Mouse (Mus musculus) heart, embryonic 12.5 days (tissue): ENCODE measurements at regions not wholly inside any gene's neighbourhood (a gene's known extent, or its start where the extent isn't known, plus 50 kb on each side); places are given as distances from the start of the nearest gene placed in this dataset.
A peak's percentile ranks its signal among the peaks of the same experiment; 100 is the strongest.

ENCODE experiments used
- ATAC-seq: fragments of 200-750 bp; cut with Nextera tagmentation; 2 replicates; pipeline ENCODE4 v1.8.0; 2017; ENCODE audit warnings: moderate TSS enrichment, moderate library complexity; ENCODE audit not compliant: insufficient number of reproducible peaks, low FRiP score
- H3K27ac ChIP-seq: fragments of 300-500 bp; sonication (generic); 2 replicates; pipeline ENCODE4 v1.5.1; 2016; ENCODE audit warnings: mild to moderate bottlenecking, moderate library complexity; ENCODE audit not compliant: poor library complexity, severe bottlenecking
- H3K27me3 ChIP-seq: fragments of 300-500 bp; sonication (generic); replicated peaks from 2 replicates; pipeline ENCODE4 v1.6.1; 2016; ENCODE audit warnings: mild to moderate bottlenecking, moderate library complexity
- H3K36me3 ChIP-seq: fragments of 300-500 bp; sonication (generic); 2 replicates; pipeline ENCODE4 v1.6.1; 2016; ENCODE audit warnings: mild to moderate bottlenecking, moderate library complexity
- H3K4me1 ChIP-seq: fragments of 300-500 bp; sonication (generic); replicated peaks from 2 replicates; pipeline ENCODE4 v1.6.1; 2016; ENCODE audit warnings: mild to moderate bottlenecking
- H3K4me2 ChIP-seq: fragments of 300-500 bp; sonication (generic); 2 replicates; pipeline ENCODE4 v1.6.1; 2016; ENCODE audit warnings: mild to moderate bottlenecking, moderate library complexity
- H3K4me3 ChIP-seq: fragments of 300-500 bp; sonication (generic); 2 replicates; pipeline ENCODE4 v1.5.1; 2016; ENCODE audit warnings: mild to moderate bottlenecking
- H3K9ac ChIP-seq: fragments of 300-500 bp; sonication (generic); 2 replicates; pipeline ENCODE4 v1.6.1; 2016; ENCODE audit warnings: mild to moderate bottlenecking, moderate library complexity
- H3K9me3 ChIP-seq: fragments of 300-500 bp; sonication (generic); replicated peaks from 2 replicates; pipeline ENCODE4 v1.6.1; 2016; ENCODE audit warnings: mild to moderate bottlenecking, moderate library complexity
- WGBS: fragments of 180-500 bp; shearing (Covaris S2); methylation state at CpG from one replicate; pipeline ENCODE4 v1.1.7; 2016; 5-methylcytosine and 5-hydroxymethylcytosine counted together

GRCm38 (mm10) chr7:67429008-67429873, 56.6 kb upstream of the Mef2a start:
- Histone ChIP-seq H3K9ac (no peak overlapping the region), H3K4me3 (no peak overlapping the region), H3K4me1 (peaks cover 15% of the 10 kb centered on the region), H3K9me3 (no peaks in the 10 kb centered on the region), H3K36me3 (no peaks in the 10 kb centered on the region), H3K4me2 (no peak overlapping the region), H3K27me3 (no peaks in the 10 kb centered on the region), H3K27ac (no peak overlapping the region)
- ATAC-seq: no peak
- WGBS: 89% methylated on average over 28 of the region's 28 CpGs

- H3K9me3 ChIP-seq: no peaks in the 10 kb centered on the region
- H3K4me3 ChIP-seq: no peak overlapping the region
- no peaks in the 10 kb centered on the region for H3K27me3 ChIP-seq
- H3K4me2 ChIP-seq: no peak overlapping the region
- no peak overlapping the region for H3K9ac ChIP-seq
- no peak overlapping the region for H3K27ac ChIP-seq
- no peak for ATAC-seq
- H3K36me3 ChIP-seq: no peaks in the 10 kb centered on the region
- WGBS: 85% methylated on average over 3 of the region's 3 CpGs
- H3K4me1 ChIP-seq: peaks cover 15% of the 10 kb centered on the region
Observed at GRCm38 (mm10) chr7:67428388-67428787, 55.7 kb upstream of the Mef2a start.

GRCm38 (mm10) chr7:67426076-67426475, 53.4 kb upstream of the Mef2a start:
- Histone ChIP-seq H3K4me3 (no peak overlapping the region), H3K27me3 (no peaks in the 10 kb centered on the region), H3K4me1 (peaks cover 30% of the 10 kb centered on the region), H3K27ac (no peak overlapping the region), H3K9me3 (no peaks in the 10 kb centered on the region), H3K4me2 (no peak overlapping the region), H3K9ac (no peak overlapping the region), H3K36me3 (no peaks in the 10 kb centered on the region)
- no peak for ATAC-seq

GRCm38 (mm10) chr7:67425581-67425980, 52.9 kb upstream of the Mef2a start:
- H3K27me3 ChIP-seq: no peaks in the 10 kb centered on the region
- no peaks in the 10 kb centered on the region for H3K36me3 ChIP-seq
- ATAC-seq: no peak
- no peak overlapping the region for H3K4me2 ChIP-seq
- H3K9me3 ChIP-seq: no peaks in the 10 kb centered on the region
- no peak overlapping the region for H3K9ac ChIP-seq
- peak overlapping the region; percentile 46 for H3K27ac ChIP-seq
- H3K4me3 ChIP-seq: no peak overlapping the region
- H3K4me1 ChIP-seq: peaks cover 33% of the 10 kb centered on the region
- WGBS: 46% methylated on average over 1 of the region's 1 CpGs

GRCm38 (mm10) chr7:67424810-67425485, 52.3 kb upstream of the Mef2a start:
- Histone ChIP-seq H3K4me2 (no peak overlapping the region), H3K4me1 (peaks cover 33% of the 10 kb centered on the region), H3K9me3 (no peaks in the 10 kb centered on the region), H3K4me3 (no peak overlapping the region), H3K36me3 (no peaks in the 10 kb centered on the region), H3K27ac (peak overlapping the region; percentile 46), H3K9ac (no peak overlapping the region), H3K27me3 (no peaks in the 10 kb centered on the region)
- WGBS: 38% methylated on average over 8 of the region's 8 CpGs
- no peak for ATAC-seq
